Mouse (Mus musculus) spleen, postnatal 0 days (tissue): Measurements from ENCODE around the gene Egfl8. TPM values are rescaled to one million over a fixed set of nuclear protein-coding genes. Genes with fewer than 3 reads are reported as not detected.

Experiments
- polyA plus RNA-seq: library from polyadenylated mRNA; unstranded; fragments of >200 nt; fragmentation: Nextera tagmentation; extraction: Ambion mirVana; gene quantifications from 2 replicates; pipeline ENCODE4 v1.2.1, GENCODE M21; 2015

Egfl8 gene
- 2.1 and 2.8 TPM in 2 replicates for polyA plus RNA-seq

GRCm38 (mm10) chr17:34615871-34616270, at the start of gene Egfl8:
Egfl8 (minus strand) TSS chr17:34615971.

GRCm38 (mm10) chr17:34646906-34647787, 31.4 kb upstream of the Egfl8 start, which contains the start of gene Atf6b:
Atf6b (plus strand) TSS chr17:34647146.

GRCm38 (mm10) chr17:34644608-34645007, 28.8 kb upstream of the Egfl8 start, which contains the start of gene Fkbpl:
Fkbpl (plus strand) TSS chr17:34644764.

GRCm38 (mm10) chr17:34629221-34629751, 13.5 kb upstream of the Egfl8 start, which contains the start of gene Prrt1:
Prrt1 (plus strand) TSS chr17:34629533.

GRCm38 (mm10) chr17:34627943-34628643, 12.3 kb upstream of the Egfl8 start, which contains the start of gene Ppt2:
Ppt2 (minus strand) TSS chr17:34628510.

GRCm38 (mm10) chr17:34604061-34604508, 11.7 kb downstream of the Egfl8 start, which contains the start of gene Agpat1:
Agpat1 (plus strand) TSS chr17:34604262.

GRCm38 (mm10) chr17:34603375-34604060, 12.3 kb downstream of the Egfl8 start, which contains the start of gene Rnf5:
Rnf5 (minus strand) TSS chr17:34603690.

GRCm38 (mm10) chr17:34597566-34598095, 18.1 kb downstream of the Egfl8 start, which contains the start of gene Ager:
Ager (plus strand) TSS chr17:34597862.

GRCm38 (mm10) chr17:34591029-34591993, 24.5 kb downstream of the Egfl8 start, which contains the start of gene Pbx2:
Pbx2 (plus strand) TSS chr17:34591266.

GRCm38 (mm10) chr17:34589681-34590101, 26.1 kb downstream of the Egfl8 start, which contains the start of gene Gpsm3:
Gpsm3 (plus strand) TSS chr17:34589806.

GRCm38 (mm10) chr17:34564003-34564421, 51.8 kb downstream of the Egfl8 start, which contains the start of gene Notch4:
Notch4 (plus strand) TSS chr17:34564268.

Other genes with a start within 250 kb of the Egfl8 start
- 0.07 and 0.14 TPM in 2 replicates for gene Btnl1, start 238.8 kb downstream of the Egfl8 start, polyA plus RNA-seq
- gene BC051142, start 217.2 kb downstream of the Egfl8 start, polyA plus RNA-seq: 0.20 and 0.57 TPM in 2 replicates
- not detected in 2 replicates for gene Btnl4, start 138.7 kb downstream of the Egfl8 start, polyA plus RNA-seq
- gene Btnl6, start 98.6 kb downstream of the Egfl8 start, polyA plus RNA-seq: not detected in 2 replicates
- 2.3 and 4.1 TPM in 2 replicates for gene Notch4, start 51.7 kb downstream of the Egfl8 start, polyA plus RNA-seq
- gene Gpsm3, start 26.2 kb downstream of the Egfl8 start, polyA plus RNA-seq: 43.9 and 63.3 TPM in 2 replicates
- 7.4 and 9.3 TPM in 2 replicates for gene Pbx2, start 24.7 kb downstream of the Egfl8 start, polyA plus RNA-seq
- 2.8 and 3.9 TPM in 2 replicates for gene Ager, start 18.1 kb downstream of the Egfl8 start, polyA plus RNA-seq
- 70.9 and 75.6 TPM in 2 replicates for gene Rnf5, start 12.3 kb downstream of the Egfl8 start, polyA plus RNA-seq
- gene Agpat1, start 11.7 kb downstream of the Egfl8 start, polyA plus RNA-seq: 22.9 and 23.1 TPM in 2 replicates
- gene Ppt2, start 12.5 kb upstream of the Egfl8 start, polyA plus RNA-seq: 10.5 and 14.2 TPM in 2 replicates
- 0.11 and 0.19 TPM in 2 replicates for gene Prrt1, start 13.6 kb upstream of the Egfl8 start, polyA plus RNA-seq
- gene Fkbpl, start 28.8 kb upstream of the Egfl8 start, polyA plus RNA-seq: 6.8 and 8.6 TPM in 2 replicates
- gene Atf6b, start 31.2 kb upstream of the Egfl8 start, polyA plus RNA-seq: 18.6 and 26.1 TPM in 2 replicates
- gene Tnxb, start 54.6 kb upstream of the Egfl8 start, polyA plus RNA-seq: 2.2 and 3.9 TPM in 2 replicates
- 2.7 and 2.8 TPM in 2 replicates for gene C4b, start 127.9 kb upstream of the Egfl8 start, polyA plus RNA-seq
- not detected in 2 replicates for gene Cyp21a1, start 188.6 kb upstream of the Egfl8 start, polyA plus RNA-seq
- 33.1 and 34.3 TPM in 2 replicates for gene Stk19, start 221.0 kb upstream of the Egfl8 start, polyA plus RNA-seq
- 32.9 and 33.7 TPM in 2 replicates for gene Dxo, start 221.0 kb upstream of the Egfl8 start, polyA plus RNA-seq
- gene Skiv2l, start 234.2 kb upstream of the Egfl8 start, polyA plus RNA-seq: 22.8 and 27.9 TPM in 2 replicates
- gene Nelfe, start 234.4 kb upstream of the Egfl8 start, polyA plus RNA-seq: 49.8 and 51.5 TPM in 2 replicates
- gene Cfb, start 246.5 kb upstream of the Egfl8 start, polyA plus RNA-seq: 5.7 and 8.3 TPM in 2 replicates